Mouse (Mus musculus): ENCODE results near the gene A530064D06Rik. TPM values are rescaled to one million over a fixed set of nuclear protein-coding genes. Genes with fewer than 3 reads are reported as not detected.

A530064D06Rik gene
- 0.54 and 0.85 TPM in 2 replicates for polyA plus RNA-seq (2012; ENCODE audit: low replicate concordance)

DNA sequence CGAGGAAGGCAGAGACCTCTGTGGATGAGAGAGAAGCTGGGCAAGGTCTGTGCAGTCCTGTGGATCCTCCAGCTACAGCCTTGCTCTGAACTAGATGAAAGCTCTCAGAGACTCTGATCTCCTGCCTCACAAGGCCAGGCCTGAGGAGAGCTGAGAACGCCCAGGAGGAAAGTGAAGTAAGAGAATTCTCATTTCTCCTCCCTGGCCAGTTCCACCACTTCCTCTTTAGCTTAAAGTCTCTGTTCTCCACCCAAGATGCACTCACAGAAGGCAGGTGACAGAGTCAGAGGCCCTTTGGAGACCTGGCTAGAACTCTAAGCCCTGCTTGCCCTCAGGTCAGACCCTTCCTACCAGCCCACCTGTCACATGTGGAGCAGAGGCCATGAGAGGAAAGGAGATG is at the start of gene A530064D06Rik:
A530064D06Rik (minus strand) TSS at position 173 of the 400 bp plus-strand sequence.

DNA sequence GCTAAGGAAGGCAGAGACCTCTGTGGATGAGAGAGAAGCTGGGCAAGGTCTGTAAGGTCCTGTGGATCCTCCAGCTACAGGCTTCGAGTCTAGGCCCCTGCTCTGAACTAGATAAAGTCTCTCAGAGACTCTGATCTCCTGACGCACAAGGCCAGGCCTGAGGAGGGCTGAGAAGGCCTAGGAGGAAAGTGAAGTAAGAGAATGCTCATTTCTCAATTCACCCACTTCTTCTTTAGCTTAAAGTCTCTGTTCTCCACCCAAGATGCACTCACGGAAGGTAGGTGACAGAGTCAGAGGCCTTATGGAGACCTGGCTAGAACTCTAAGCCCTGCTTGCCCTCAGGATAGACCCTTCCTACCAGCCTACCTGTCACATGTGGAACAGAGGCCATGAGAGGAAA is 21.0 kb downstream of the A530064D06Rik start, which contains the start of gene 9830107B12Rik:
9830107B12Rik (minus strand) TSS at position 149 of the 400 bp plus-strand sequence.

Other genes starting within 250 kb of the A530064D06Rik start
- gene Foxp4, start 242.6 kb downstream of the A530064D06Rik start, polyA plus RNA-seq (2012; ENCODE audit: low replicate concordance) = 166 and 417 TPM in 2 replicates
- gene 1700122O11Rik, start 129.0 kb downstream of the A530064D06Rik start, polyA plus RNA-seq (2012; ENCODE audit: low replicate concordance) = not detected in 2 replicates
- not detected in 2 replicates for gene 1700067P10Rik, start 78.0 kb downstream of the A530064D06Rik start, polyA plus RNA-seq (2012; ENCODE audit: low replicate concordance)
- gene 9830107B12Rik, start 21.0 kb downstream of the A530064D06Rik start, polyA plus RNA-seq (2012; ENCODE audit: low replicate concordance) = 0.03 and 0.31 TPM in 2 replicates
- gene Trem1, start 65.5 kb upstream of the A530064D06Rik start, polyA plus RNA-seq (2012; ENCODE audit: low replicate concordance) = 0.43 and 1.0 TPM in 2 replicates
- 0.75 and 1.8 TPM in 2 replicates for gene Trem3, start 80.5 kb upstream of the A530064D06Rik start, polyA plus RNA-seq (2012; ENCODE audit: low replicate concordance)
- gene Treml4, start 97.0 kb upstream of the A530064D06Rik start, polyA plus RNA-seq (2012; ENCODE audit: low replicate concordance) = 14.8 and 17.4 TPM in 2 replicates
- 16.1 and 25.4 TPM in 2 replicates for gene Treml2, start 132.2 kb upstream of the A530064D06Rik start, polyA plus RNA-seq (2012; ENCODE audit: low replicate concordance)
- gene B430306N03Rik, start 148.9 kb upstream of the A530064D06Rik start, polyA plus RNA-seq (2012; ENCODE audit: low replicate concordance) = 4.7 and 8.4 TPM in 2 replicates
- gene Trem2, start 179.1 kb upstream of the A530064D06Rik start, polyA plus RNA-seq (2012; ENCODE audit: low replicate concordance) = 1.2 and 3.8 TPM in 2 replicates
- gene Treml1, start 192.6 kb upstream of the A530064D06Rik start, polyA plus RNA-seq (2012; ENCODE audit: low replicate concordance) = 1.1 and 1.6 TPM in 2 replicates
- 28.7 and 34.9 TPM in 2 replicates for gene Nfya, start 242.6 kb upstream of the A530064D06Rik start, polyA plus RNA-seq (2012; ENCODE audit: low replicate concordance)
- gene Oard1, start 242.7 kb upstream of the A530064D06Rik start, polyA plus RNA-seq (2012; ENCODE audit: low replicate concordance) = 1.1 and 6.0 TPM in 2 replicates